Mouse (Mus musculus) activated CD4-positive, CD25-positive, alpha-beta regulatory T cell (primary cell): Measurements from ENCODE around the gene Gper1. TPM values are rescaled to one million over a fixed set of nuclear protein-coding genes. Genes with fewer than 3 reads are reported as not detected.

Source experiments
- polyA plus RNA-seq, 2 experiments: library from polyadenylated mRNA; unstranded; fragments of 100-300 nt; shearing (Covaris generic); gene quantifications; one replicate each; pipeline ENCODE4 v1.2.1; 2017

The Gper1 gene
- not detected for polyA plus RNA-seq

GRCm38 (mm10) chr5:139423026-139423865 lies at the start of gene Gper1:
Gene Gper1, plus strand, starts transcription at chr5:139423151.

GRCm38 (mm10) chr5:139377468-139378270 lies 45.3 kb upstream of the Gper1 start, which contains the start of gene Gpr146:
Gene Gpr146, plus strand, starts transcription at chr5:139377697.

DNA sequence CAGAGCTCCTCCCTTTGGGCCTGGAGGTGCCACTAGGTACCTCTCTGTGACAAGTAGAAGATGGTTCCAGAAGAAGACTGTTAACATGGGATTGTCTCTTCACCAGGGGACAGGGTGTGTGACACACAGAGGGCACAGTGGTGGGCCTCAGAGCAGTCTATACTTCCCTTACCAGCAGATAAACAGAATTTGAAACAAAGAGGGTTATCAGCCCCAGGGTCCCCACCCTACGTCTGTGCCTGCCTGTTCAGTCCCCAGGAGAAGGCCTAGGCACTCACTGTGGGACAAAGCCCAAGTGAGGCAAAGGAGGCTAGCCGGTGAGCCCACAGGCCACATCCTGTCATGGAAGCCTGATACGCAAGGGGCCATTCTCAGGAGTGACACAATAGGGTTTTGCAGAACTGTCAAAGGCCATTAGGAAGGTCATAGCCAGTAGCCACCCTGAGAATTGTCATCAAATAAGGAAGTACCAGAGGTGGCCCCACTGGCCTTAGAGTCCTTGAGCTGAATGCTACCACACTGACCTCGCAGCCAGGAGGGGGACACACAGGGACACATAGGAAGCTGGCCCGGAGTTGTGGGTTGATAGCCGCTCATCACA lies 18.1 kb upstream of the Gper1 start, which contains the start of gene C130050O18Rik:
Gene C130050O18Rik, plus strand, starts transcription at position 480 of the 601 bp plus-strand sequence.

DNA sequence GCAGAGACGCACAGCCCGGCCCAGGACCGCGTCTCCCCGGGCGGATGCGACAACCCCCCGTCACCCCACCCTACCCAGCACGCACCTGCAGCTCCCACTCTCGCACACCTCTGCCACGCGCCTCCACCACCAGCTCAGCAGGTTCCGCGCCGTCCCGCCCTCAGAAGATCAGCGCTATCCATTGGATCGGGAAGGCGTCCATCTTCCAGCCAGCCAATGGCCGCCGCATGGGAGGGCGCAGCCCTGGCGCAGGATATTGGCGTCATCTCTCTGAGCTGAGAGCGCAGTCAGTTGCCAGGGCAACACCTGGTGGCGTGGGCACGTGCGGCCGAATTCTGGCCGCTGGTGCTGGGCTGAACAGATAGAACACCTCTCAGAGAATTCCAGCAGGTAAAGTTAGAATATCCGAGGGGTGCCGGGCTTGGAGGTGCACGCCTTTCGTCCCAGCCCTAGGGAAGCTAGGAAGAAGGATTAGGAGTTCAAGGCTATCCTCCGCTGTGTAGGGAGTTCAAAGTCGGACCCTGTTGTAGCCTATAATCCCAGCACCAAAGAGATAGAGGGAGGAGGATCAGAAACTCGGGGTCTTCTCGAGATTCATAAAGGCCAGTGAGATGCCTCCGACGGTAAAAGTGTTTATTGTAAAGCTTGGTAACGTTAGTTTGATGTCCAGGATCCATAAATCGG lies 37.6 kb downstream of the Gper1 start, which contains the start of gene 3110082I17Rik:
Gene 3110082I17Rik, minus strand, starts transcription at position 144 of the 684 bp plus-strand sequence.

Other genes starting within 250 kb of the Gper1 start
- gene Sun1, start 222.5 kb upstream of the Gper1 start, polyA plus RNA-seq, result 10 to 100 TPM; 30.3 to 35.8 TPM
- gene Get4, start 170.8 kb upstream of the Gper1 start, polyA plus RNA-seq, result 100 to 1,000 TPM; 118 to 148 TPM
- 10 to 100 TPM; 13.9 to 77.4 TPM for gene Adap1, start 97.5 kb upstream of the Gper1 start, polyA plus RNA-seq
- gene Cox19, start 71.7 kb upstream of the Gper1 start, polyA plus RNA-seq, result 10 to 100 TPM; 51.7 to 52.5 TPM
- not detected for gene Cyp2w1, start 70.5 kb upstream of the Gper1 start, polyA plus RNA-seq
- 10 to 100 TPM; 23.7 to 26.2 TPM for gene Gpr146, start 45.5 kb upstream of the Gper1 start, polyA plus RNA-seq
- under 1 TPM; 0.06 to 0.13 TPM for gene C130050O18Rik, start 17.9 kb upstream of the Gper1 start, polyA plus RNA-seq
- 10 to 100 TPM in 1 of 2 experiments, 1 to 10 TPM in 1; 5.3 to 10.3 TPM for gene 3110082I17Rik, start 37.4 kb downstream of the Gper1 start, polyA plus RNA-seq
- gene Zfand2a, start 61.4 kb downstream of the Gper1 start, polyA plus RNA-seq, result 10 to 100 TPM; 11.8 to 12.0 TPM
- gene Uncx, start 120.3 kb downstream of the Gper1 start, polyA plus RNA-seq, result not detected